Mouse (Mus musculus) kidney, embryonic 14.5 days (tissue): ENCODE measurements around the gene Kmt2d. TPM values are rescaled to one million over a fixed set of nuclear protein-coding genes. Genes with fewer than 3 reads are reported as not detected.

Experiments
- ATAC-seq: fragments of 200-750 bp; cut with Nextera tagmentation; 2 replicates; pipeline ENCODE4 v1.8.0; 2017; ENCODE audit warnings: moderate number of reproducible peaks, mild to moderate bottlenecking, moderate TSS enrichment, moderate library complexity; ENCODE audit not compliant: low FRiP score, low TSS enrichment
- H3K27ac ChIP-seq: fragments of 300-500 bp; sonication (generic); 2 replicates; pipeline ENCODE4 v1.5.1; 2014; ENCODE audit warnings: low read depth, mild to moderate bottlenecking, low read length, moderate library complexity, mixed read lengths
- H3K27me3 ChIP-seq: fragments of 300-500 bp; sonication (generic); 2 replicates; pipeline ENCODE4 v1.6.1; 2014; ENCODE audit warnings: mild to moderate bottlenecking, low read length; ENCODE audit not compliant: control insufficient read depth, insufficient read depth
- H3K36me3 ChIP-seq: fragments of 300-500 bp; sonication (generic); 2 replicates; pipeline ENCODE4 v1.6.1; 2014; ENCODE audit warnings: low read length, mixed read lengths; ENCODE audit not compliant: control insufficient read depth, insufficient read depth
- H3K4me1 ChIP-seq: fragments of 300-500 bp; sonication (generic); 2 replicates; pipeline ENCODE4 v1.6.1; 2014; ENCODE audit warnings: low read length, mixed read lengths; ENCODE audit not compliant: control insufficient read depth, insufficient read depth
- H3K4me2 ChIP-seq: fragments of 300-500 bp; sonication (generic); replicated peaks from 2 replicates; pipeline ENCODE4 v1.6.1; 2014; ENCODE audit warnings: low read depth, mild to moderate bottlenecking, low read length
- H3K4me3 ChIP-seq: fragments of 300-500 bp; sonication (generic); 2 replicates; pipeline ENCODE4 v1.5.1; 2014; ENCODE audit warnings: mild to moderate bottlenecking, low read length
- H3K9ac ChIP-seq: fragments of 300-500 bp; sonication (generic); 2 replicates; pipeline ENCODE4 v1.6.1; 2014; ENCODE audit warnings: low read depth, mild to moderate bottlenecking, low read length, moderate library complexity
- H3K9me3 ChIP-seq: fragments of 300-500 bp; sonication (generic); 2 replicates; pipeline ENCODE4 v1.6.1; 2016; ENCODE audit warnings: low read length; ENCODE audit not compliant: control insufficient read depth
- WGBS: fragments of 180-500 bp; shearing (Covaris S2); extraction: QIAGEN DNeasy Blood & Tissue Kit; methylation state at CpG from one replicate; pipeline ENCODE4 v1.1.7; 2014; 5-methylcytosine and 5-hydroxymethylcytosine counted together
- polyA plus RNA-seq: library from polyadenylated mRNA; unstranded; fragments of >200 nt; fragmentation: Nextera tagmentation; extraction: Ambion mirVana; gene quantifications from 2 replicates; pipeline ENCODE4 v1.2.1, GENCODE M21; 2014

Gene Kmt2d
- polyA plus RNA-seq, 1 experiment from 2014 or later, result 21.4 TPM

- WGBS, result 95% methylated on average over 8 of the region's 8 CpGs
- no peak overlapping the region for H3K9ac ChIP-seq
- peaks cover 65% of the 10 kb centered on the region for H3K36me3 ChIP-seq
- H3K9me3 ChIP-seq, result no peaks in the 10 kb centered on the region
- H3K4me3 ChIP-seq, result no peak overlapping the region
- peaks cover 26% of the 10 kb centered on the region for H3K4me1 ChIP-seq
- H3K4me2 ChIP-seq, result no peak overlapping the region
- no peak for ATAC-seq
- H3K27ac ChIP-seq, result no peak overlapping the region
- H3K27me3 ChIP-seq, result no peaks in the 10 kb centered on the region
These were observed 5.2 kb downstream of the Kmt2d start for GRCm38 (mm10) chr15:98865771-98866170.

- Histone ChIP-seq H3K27me3 (no peaks in the 10 kb centered on the region), H3K4me1 (peaks cover 26% of the 10 kb centered on the region), H3K36me3 (peaks cover 73% of the 10 kb centered on the region), H3K9ac (no peak overlapping the region), H3K4me2 (no peak overlapping the region), H3K9me3 (no peaks in the 10 kb centered on the region), H3K27ac (no peak overlapping the region), H3K4me3 (no peak overlapping the region)
- no peak for ATAC-seq
- WGBS, result 94% methylated on average over 6 of the region's 6 CpGs
These were observed 6.1 kb downstream of the Kmt2d start for GRCm38 (mm10) chr15:98864951-98865350.

- Histone ChIP-seq H3K27ac (no peak overlapping the region), H3K4me3 (no peak overlapping the region), H3K9me3 (no peaks in the 10 kb centered on the region), H3K36me3 (peaks cover 87% of the 10 kb centered on the region), H3K4me1 (peaks cover 11% of the 10 kb centered on the region), H3K9ac (no peak overlapping the region), H3K27me3 (no peaks in the 10 kb centered on the region), H3K4me2 (no peak overlapping the region)
- 89% methylated on average over 12 of the region's 12 CpGs for WGBS
- no peak for ATAC-seq
These were observed 7.5 kb downstream of the Kmt2d start for GRCm38 (mm10) chr15:98863451-98863958.

- Histone ChIP-seq H3K9me3 (no peaks in the 10 kb centered on the region), H3K4me2 (no peak overlapping the region), H3K27me3 (no peaks in the 10 kb centered on the region), H3K9ac (no peak overlapping the region), H3K4me1 (no peaks in the 10 kb centered on the region), H3K4me3 (no peak overlapping the region), H3K27ac (no peak overlapping the region), H3K36me3 (peaks cover 100% of the 10 kb centered on the region)
- WGBS, result 84% methylated on average over 21 of the region's 21 CpGs
- ATAC-seq, result no peak
These were observed 9.1 kb downstream of the Kmt2d start for GRCm38 (mm10) chr15:98861701-98862410.

GRCm38 (mm10) chr15:98860921-98861320, 10.1 kb downstream of the Kmt2d start:
- H3K4me1 ChIP-seq, result no peaks in the 10 kb centered on the region
- WGBS, result 95% methylated on average over 18 of the region's 18 CpGs
- no peak overlapping the region for H3K9ac ChIP-seq
- H3K4me2 ChIP-seq, result no peak overlapping the region
- no peaks in the 10 kb centered on the region for H3K27me3 ChIP-seq
- H3K4me3 ChIP-seq, result no peak overlapping the region
- H3K27ac ChIP-seq, result no peak overlapping the region
- ATAC-seq, result no peak
- no peaks in the 10 kb centered on the region for H3K9me3 ChIP-seq
- H3K36me3 ChIP-seq, result peaks cover 100% of the 10 kb centered on the region

- no peaks in the 10 kb centered on the region for H3K9me3 ChIP-seq
- no peak for ATAC-seq
- H3K4me2 ChIP-seq, result no peak overlapping the region
- no peak overlapping the region for H3K27ac ChIP-seq
- H3K9ac ChIP-seq, result no peak overlapping the region
- no peak overlapping the region for H3K4me3 ChIP-seq
- WGBS, result 66% methylated on average over 9 of the region's 9 CpGs
- H3K27me3 ChIP-seq, result no peaks in the 10 kb centered on the region
- peaks cover 100% of the 10 kb centered on the region for H3K36me3 ChIP-seq
- no peaks in the 10 kb centered on the region for H3K4me1 ChIP-seq
These were observed 11.5 kb downstream of the Kmt2d start for GRCm38 (mm10) chr15:98859319-98860043.

GRCm38 (mm10) chr15:98854214-98854613, 16.8 kb downstream of the Kmt2d start:
- WGBS, result 93% methylated on average over 16 of the region's 16 CpGs
- ATAC-seq, result no peak

GRCm38 (mm10) chr15:98853161-98853937, 17.7 kb downstream of the Kmt2d start:
- H3K9ac ChIP-seq, result no peak overlapping the region
- no peak overlapping the region for H3K4me2 ChIP-seq
- 95% methylated on average over 28 of the region's 28 CpGs for WGBS
- H3K36me3 ChIP-seq, result peaks cover 100% of the 10 kb centered on the region
- H3K27me3 ChIP-seq, result no peaks in the 10 kb centered on the region
- no peaks in the 10 kb centered on the region for H3K4me1 ChIP-seq
- no peaks in the 10 kb centered on the region for H3K9me3 ChIP-seq
- ATAC-seq, result no peak
- no peak overlapping the region for H3K27ac ChIP-seq
- no peak overlapping the region for H3K4me3 ChIP-seq

More at GRCm38 (mm10) chr15:98854214-98854613, 16.8 kb downstream of the Kmt2d start:
- no peak overlapping the region for H3K4me2 ChIP-seq
- no peak overlapping the region for H3K9ac ChIP-seq
- H3K27me3 ChIP-seq, result no peaks in the 10 kb centered on the region
- H3K36me3 ChIP-seq, result peaks cover 100% of the 10 kb centered on the region
- no peaks in the 10 kb centered on the region for H3K9me3 ChIP-seq
- H3K27ac ChIP-seq, result no peak overlapping the region
- H3K4me1 ChIP-seq, result no peaks in the 10 kb centered on the region
- no peak overlapping the region for H3K4me3 ChIP-seq
